Mouse (Mus musculus) monocyte, adult 2 months (primary cell): Measurements from ENCODE around the gene Noct.

Experiments
- DNase-seq, 2 experiments: peaks; one replicate each; pipeline ENCODE4 v3.0.0; 2022; ENCODE audit warnings: low spot score in 2 of 2, low read depth in 1 of 2

Noct gene

GRCm38 (mm10) chr3:51230146-51230835 lies 6.0 kb downstream of the Noct start:
- no peak for DNase-seq

DNA sequence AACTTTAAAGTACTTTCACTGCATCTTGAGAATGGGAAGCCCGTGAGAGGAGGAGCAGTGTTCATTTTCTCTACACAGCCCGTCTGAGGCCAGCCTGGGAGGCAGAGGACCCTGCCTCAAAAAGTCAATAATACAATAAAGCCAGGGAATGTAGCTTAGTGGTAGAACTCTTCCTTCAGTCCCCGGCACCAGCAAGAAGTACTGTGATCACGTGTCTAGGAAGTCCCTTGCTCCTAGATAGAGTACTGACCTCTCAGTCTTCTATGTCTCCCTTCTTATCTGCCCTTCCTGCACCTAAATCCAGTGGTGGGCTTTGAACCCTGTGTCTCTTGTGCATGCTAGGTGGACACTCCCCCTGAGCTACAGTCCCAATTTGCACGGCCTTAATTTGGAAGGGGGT lies 6.6 kb downstream of the Noct start:
- DNase-seq: no peak

DNA sequence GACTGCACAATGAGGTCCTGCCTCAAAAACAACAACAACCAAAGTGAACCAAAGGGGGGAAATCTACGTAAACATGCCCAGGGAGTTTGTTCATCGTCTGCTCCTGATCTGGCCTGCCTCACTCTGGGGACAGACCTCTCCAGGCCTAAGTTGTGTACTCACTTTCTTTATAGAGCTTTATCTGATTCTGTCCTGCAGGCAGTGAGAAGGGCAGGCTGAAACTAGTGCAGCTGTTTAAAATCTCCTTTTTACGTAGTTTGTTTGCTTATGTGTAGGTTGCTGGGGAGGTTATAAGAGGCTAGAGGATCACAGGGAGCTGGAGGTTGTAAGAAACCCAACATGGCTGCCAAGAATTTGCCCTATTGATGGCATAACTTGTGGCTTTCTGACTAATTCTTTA lies 7.3 kb downstream of the Noct start:
- DNase-seq: no peak

GRCm38 (mm10) chr3:51232205-51232910 lies 8.1 kb downstream of the Noct start:
- no peak for DNase-seq

DNA sequence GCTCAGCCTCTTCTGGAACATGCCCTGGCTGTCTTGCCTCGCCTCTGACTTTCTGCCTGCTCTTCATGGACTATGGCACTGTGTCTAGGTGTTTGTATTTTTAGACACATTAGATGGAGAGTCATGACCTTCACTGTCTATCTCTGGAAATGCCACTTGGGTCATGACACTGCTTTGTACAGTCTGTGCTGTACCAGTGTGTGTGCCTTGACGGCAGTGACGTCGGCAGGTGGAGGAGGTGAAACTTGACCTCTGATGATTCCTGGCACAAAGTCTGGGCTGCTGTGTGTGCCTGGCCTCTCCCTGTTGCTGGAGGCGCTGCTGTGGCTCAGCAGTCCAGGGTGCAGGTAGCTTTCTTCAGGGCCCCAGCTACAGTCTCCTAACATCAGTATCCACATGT lies 9.2 kb downstream of the Noct start:
- no peak for DNase-seq

GRCm38 (mm10) chr3:51233918-51234751 lies 9.9 kb downstream of the Noct start:
- DNase-seq: peak; percentile 34 to 51

DNA sequence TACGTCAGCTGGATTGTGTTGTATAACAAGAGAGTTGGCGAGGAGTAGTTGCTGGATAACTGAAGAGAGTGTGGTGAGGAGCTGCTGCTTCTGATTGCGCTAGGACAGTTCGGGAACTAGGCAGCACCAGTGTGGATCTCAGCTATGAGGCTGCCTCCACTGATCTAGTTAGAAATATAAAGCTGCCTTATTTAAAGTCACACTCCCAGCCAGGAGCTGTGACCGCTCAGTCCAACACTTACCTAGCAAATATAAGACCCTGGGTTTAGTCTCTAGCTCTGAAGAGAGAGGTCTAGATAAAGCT lies 10.5 kb downstream of the Noct start:
- DNase-seq: no peak

GRCm38 (mm10) chr3:51238515-51238914 lies 14.3 kb downstream of the Noct start:
- no peak for DNase-seq

DNA sequence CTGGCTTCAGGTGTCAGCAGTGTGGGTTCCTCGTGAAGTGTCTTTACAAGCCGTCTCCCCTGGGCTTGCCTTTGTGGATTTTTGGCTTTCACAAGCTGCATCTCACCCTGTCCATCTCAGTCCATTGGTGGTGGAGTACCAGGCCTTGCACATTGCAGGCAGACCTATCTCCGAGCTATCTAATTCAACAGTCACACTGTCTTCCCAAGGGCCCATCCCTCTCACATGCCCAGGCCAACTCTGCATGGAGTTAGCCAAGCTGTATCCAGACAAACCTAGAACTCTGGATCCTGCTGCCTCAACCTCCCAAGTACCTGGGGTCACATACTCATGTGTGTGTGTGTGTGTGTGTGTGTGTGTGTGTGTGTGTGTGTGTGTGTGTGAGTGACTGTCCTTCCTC lies 15.3 kb downstream of the Noct start:
- no peak for DNase-seq

DNA sequence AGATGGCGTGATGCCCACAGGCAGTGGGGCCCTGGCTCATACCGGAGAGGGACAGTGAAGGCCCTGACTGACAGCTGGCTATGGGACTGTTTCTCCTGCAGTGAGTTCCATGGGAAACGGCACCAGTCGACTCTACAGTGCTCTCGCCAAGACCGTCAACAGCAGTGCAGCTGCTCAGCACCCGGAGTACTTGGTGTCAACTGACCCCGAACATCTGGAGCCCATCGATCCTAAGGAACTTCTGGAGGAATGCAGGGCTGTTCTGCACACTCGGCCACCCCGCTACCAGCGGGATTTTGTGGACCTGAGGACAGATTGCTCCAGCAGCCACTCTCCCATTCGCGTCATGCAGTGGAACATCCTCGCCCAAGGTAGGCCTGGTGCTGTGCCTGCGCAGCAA lies 23.5 kb downstream of the Noct start:
- no peak for DNase-seq

DNA sequence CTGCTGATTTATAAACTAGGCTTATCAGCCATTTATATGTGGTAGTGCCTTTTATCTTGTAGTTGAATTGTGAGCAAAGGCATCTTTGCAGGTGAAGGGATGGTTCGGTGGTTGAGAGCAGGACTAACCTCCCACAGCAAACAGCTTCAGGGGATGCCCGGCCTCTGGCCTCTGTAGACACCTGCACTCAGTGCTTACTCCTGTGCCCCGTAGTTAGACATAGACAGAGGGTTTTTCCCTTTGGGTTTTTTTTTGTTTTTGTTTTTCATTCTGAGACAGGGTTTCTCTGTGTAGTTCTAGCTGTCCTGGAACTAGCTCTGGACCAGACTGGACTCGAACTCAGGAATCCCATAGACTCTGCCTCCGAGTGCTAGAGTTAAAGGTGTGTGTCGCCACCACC lies 24.4 kb downstream of the Noct start:
- DNase-seq: no peak

GRCm38 (mm10) chr3:51249460-51249859 lies 25.2 kb downstream of the Noct start:
- no peak for DNase-seq

DNA sequence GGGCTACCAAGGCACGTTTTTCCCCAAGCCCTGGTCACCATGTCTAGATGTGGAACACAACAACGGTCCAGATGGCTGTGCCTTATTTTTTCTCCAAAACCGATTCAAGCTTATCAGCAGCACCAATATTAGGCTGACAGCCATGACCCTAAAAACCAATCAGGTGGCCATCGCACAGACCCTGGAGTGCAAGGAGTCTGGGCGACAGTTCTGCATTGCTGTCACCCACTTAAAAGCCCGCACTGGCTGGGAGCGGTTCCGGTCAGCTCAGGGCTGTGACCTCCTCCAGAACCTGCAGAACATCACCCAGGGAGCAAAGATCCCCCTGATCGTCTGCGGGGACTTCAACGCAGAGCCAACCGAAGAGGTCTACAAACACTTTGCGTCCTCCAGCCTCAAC lies 25.6 kb downstream of the Noct start:
- no peak for DNase-seq

DNA sequence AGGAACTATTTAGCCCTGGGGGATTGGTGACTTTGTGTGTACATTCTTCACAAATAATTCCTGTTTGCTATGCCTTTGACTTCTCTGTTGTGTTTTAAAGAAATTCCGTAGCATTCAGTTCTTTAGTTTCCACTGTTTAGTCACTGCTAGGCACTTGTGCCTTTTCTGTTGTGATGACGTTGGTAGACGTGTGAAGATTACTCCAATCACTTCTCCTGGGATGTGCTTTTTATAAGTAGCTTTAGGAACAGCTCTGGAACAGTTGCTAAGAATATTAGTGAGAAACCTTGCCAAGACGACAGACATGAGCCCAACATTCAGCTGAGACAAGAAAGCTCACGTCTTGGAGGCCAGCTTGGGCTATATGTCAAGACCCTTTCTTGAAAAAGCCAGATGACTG lies 26.8 kb downstream of the Noct start:
- no peak for DNase-seq

DNA sequence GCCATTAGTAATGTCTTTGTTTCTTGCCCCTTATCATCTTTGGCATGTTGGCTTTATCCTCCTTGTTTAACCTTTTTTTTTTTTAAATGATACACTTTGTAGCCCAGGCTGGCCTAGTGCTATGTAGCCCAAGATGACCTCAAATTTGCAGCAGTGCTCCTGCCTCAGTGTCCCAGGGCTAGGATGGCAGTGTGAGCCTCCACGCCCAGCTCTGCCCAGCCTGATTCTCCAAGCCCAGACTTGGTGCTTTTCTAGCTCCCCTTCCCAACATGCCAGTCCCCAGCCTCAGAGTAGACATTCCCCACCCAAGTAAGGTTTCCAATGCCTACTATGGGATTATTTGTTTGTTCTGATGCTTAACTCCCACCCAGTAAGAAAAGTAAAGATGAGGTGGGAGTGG lies 28.0 kb downstream of the Noct start:
- DNase-seq: no peak

DNA sequence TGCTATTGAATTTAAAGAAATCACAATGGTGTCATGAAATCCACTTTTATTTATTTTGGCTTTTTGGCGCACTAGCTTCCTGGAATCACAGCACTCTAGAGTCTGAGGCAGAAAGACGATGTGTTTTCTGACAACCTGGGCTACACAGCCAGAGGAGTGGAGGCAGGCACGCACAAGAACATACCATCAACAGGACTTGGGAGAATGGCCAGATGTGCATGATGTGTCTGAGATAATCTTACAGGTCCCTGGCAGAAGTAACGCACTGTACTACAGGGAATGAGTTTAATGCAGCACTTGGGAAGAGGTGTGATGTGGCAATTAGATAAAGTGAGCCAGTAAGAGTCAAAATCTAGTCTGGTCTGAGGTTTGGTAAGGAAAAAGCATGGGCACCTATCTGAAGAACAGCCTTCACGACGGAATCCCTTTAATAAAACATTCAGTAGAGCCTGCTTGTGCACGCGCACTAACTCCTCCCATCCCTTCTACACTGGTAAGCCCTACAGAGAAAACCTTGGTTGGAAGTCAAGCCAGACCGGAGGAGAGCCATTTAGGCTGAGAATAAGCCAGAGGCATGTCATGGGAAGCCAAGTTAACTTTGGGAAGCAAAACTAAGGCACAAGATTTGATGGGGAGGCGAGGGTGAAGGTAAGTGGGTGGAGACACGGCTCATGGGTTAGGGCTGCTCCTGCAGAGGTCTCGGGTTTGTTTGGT lies 28.6 kb downstream of the Noct start:
- no peak for DNase-seq

DNA sequence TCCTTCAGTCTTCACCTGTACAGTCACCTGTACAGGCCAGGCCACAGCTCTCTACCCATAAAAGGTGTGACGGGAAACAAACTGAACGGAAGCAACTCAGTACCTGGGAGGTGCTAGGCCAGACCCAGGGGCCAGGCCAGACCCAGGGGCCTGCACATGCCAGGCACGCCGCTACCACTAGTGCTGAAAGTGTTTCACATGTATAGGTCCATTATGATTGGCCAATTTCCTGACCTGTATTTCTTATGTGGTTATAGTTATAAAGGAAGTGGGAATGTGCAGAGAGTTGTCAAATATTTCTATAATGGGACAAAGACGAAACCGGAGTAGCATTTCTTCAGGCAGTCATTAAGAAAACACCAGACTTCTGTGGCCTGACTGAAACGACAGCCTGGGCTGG lies 30.5 kb downstream of the Noct start:
- no peak for DNase-seq

- no peak for DNase-seq
Measured at GRCm38 (mm10) chr3:51256450-51256849, 32.2 kb downstream of the Noct start.

DNA sequence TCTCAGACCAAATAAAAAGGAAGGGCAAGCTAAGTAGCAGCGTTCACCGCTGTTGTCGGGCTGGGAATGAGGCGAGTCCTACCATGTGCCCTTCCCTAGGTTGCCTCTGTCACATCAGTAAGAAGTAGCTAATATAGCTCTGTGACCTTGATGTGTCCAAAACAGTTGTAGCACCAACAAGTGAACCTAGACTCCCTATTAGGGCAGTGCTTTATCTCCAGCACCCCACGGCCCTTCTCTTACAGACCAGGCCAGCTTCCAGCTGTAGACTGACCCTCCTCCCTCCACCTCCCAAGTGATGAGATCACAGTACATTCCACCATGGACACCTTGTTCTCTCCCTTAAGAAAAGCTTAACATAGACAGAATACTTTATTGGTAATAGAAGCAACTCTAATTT lies 33.8 kb downstream of the Noct start:
- DNase-seq: no peak

DNA sequence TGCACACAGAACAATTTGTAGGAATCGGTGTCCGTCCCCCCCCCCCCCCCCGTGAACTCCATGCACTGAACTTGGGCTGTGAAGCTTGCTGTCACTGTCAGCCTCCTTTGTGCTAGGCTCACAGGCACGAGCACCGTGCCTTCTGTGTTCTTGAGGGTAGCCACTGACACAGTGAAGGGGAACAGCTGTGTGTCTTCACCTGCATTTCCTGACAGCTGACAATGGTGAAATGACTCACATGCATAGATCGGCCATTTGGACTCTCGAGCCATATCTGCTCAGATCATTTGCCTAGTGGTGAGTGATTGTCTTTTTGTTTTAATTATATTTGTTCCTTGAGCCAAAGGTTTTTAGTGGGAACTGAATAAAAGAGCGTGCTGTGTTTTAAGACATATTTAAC lies 38.7 kb downstream of the Noct start:
- no peak for DNase-seq

GRCm38 (mm10) chr3:51268434-51268833 lies 44.2 kb downstream of the Noct start:
- no peak for DNase-seq
